Mouse (Mus musculus) ES-E14 (cell line): ENCODE results near the gene Arpc2.

ENCODE experiments used
- CHD2 ChIP-seq: IDR thresholded peaks from 2 replicates; pipeline ENCODE4 v1.6.1; 2014; ENCODE audit warnings: mild to moderate bottlenecking, low read depth, low read length, inconsistent platforms
- HCFC1 ChIP-seq: IDR thresholded peaks from 2 replicates; pipeline ENCODE4 v1.6.1; 2012; ENCODE audit warnings: low read length, inconsistent platforms, borderline replicate concordance; ENCODE audit not compliant: insufficient read depth

DNA sequence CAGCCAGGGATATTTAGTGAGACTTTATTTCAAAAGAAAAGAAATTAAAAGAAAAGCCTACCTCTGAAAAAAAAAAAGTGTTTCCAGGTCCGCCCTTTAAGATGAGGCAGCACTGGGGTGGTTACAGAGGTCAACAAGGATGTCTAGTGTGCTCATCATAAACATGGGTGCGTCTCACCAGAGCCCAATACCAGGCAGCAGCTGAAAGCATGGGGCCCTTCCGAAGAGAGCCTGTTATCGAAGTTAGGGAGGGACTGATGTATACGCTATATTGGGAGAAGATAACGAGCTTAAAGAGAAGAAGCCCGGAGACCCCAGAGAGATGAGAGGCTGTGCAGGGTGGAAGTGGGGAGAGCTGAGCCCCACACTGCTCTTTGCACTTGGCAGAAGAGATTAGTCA, 3.3 kb downstream of the Arpc2 start:
- TF ChIP-seq CHD2 (no peak), HCFC1 (no peak)
